Mouse (Mus musculus) liver, embryonic 14.5 days (tissue): ENCODE measurements around the gene Prpf38b.

ENCODE experiments used
- CTCF ChIP-seq: IDR thresholded peaks from 2 replicates; pipeline ENCODE4 v1.5.1; 2016; ENCODE audit warnings: antibody characterized with exemption, low read depth, control low read depth
- EP300 ChIP-seq: IDR thresholded peaks from 2 replicates; pipeline ENCODE4 v1.6.1; 2016; ENCODE audit warnings: antibody characterized with exemption, low read depth

GRCm38 (mm10) chr3:108863091-108863490, 48.4 kb downstream of the Prpf38b start:
- TF ChIP-seq CTCF (no peak), EP300 (no peak)
